Mouse (Mus musculus) stomach, postnatal 0 days (tissue): ENCODE measurements around the gene Foxg1. TPM values are rescaled to one million over a fixed set of nuclear protein-coding genes. Genes with fewer than 3 reads are reported as not detected.

Experiments used
- ATAC-seq: fragments of 200-750 bp; cut with Nextera tagmentation; 2 replicates; pipeline ENCODE4 v1.8.0; 2017; ENCODE audit not compliant: low FRiP score, low TSS enrichment
- DNase-seq: peaks from one replicate; pipeline ENCODE4 v3.0.0-alpha.2; 2016; ENCODE audit warnings: low spot score
- H3K27ac ChIP-seq: fragments of 300-500 bp; sonication (generic); replicated peaks from 2 replicates; pipeline ENCODE4 v1.5.1; 2014; ENCODE audit warnings: mild to moderate bottlenecking, control low read depth
- H3K27me3 ChIP-seq: fragments of 300-500 bp; sonication (generic); 2 replicates; pipeline ENCODE4 v1.6.1; 2014; ENCODE audit warnings: low read length; ENCODE audit not compliant: control insufficient read depth, insufficient read depth
- H3K36me3 ChIP-seq: fragments of 300-500 bp; sonication (generic); 2 replicates; pipeline ENCODE4 v1.6.1; 2014; ENCODE audit warnings: low read length, mixed read lengths; ENCODE audit not compliant: control insufficient read depth, insufficient read depth
- H3K4me1 ChIP-seq: fragments of 300-500 bp; sonication (generic); replicated peaks from 2 replicates; pipeline ENCODE4 v1.6.1; 2014; ENCODE audit warnings: antibody characterized with exemption; ENCODE audit not compliant: control insufficient read depth, insufficient read depth
- H3K4me2 ChIP-seq: fragments of 300-500 bp; sonication (generic); replicated peaks from 2 replicates; pipeline ENCODE4 v1.6.1; 2014; ENCODE audit warnings: low read depth, mild to moderate bottlenecking, control low read depth, moderate library complexity
- H3K4me3 ChIP-seq: fragments of 300-500 bp; sonication (generic); 2 replicates; pipeline ENCODE4 v1.5.1; 2014; ENCODE audit warnings: low read depth, low read length, control low read depth
- H3K9ac ChIP-seq: fragments of 300-500 bp; sonication (generic); 2 replicates; pipeline ENCODE4 v1.6.1; 2014; ENCODE audit warnings: mild to moderate bottlenecking, low read length, control low read depth, mixed read lengths
- H3K9me3 ChIP-seq: fragments of 300-500 bp; sonication (generic); 2 replicates; pipeline ENCODE4 v1.6.1; 2016; ENCODE audit warnings: low read length; ENCODE audit not compliant: control insufficient read depth
- CTCF ChIP-seq: IDR thresholded peaks from 2 replicates; pipeline ENCODE4 v1.5.1; 2016; ENCODE audit warnings: antibody characterized with exemption, low read depth, mild to moderate bottlenecking, moderate library complexity
- EP300 ChIP-seq: optimal IDR thresholded peaks from 2 replicates; pipeline ENCODE3; 2016; ENCODE audit warnings: antibody characterized with exemption
- WGBS: fragments of 180-500 bp; shearing (Covaris S2); extraction: QIAGEN DNeasy Blood & Tissue Kit; methylation state at CpG from one replicate; pipeline ENCODE4 v1.1.7; 2014; 5-methylcytosine and 5-hydroxymethylcytosine counted together
- polyA plus RNA-seq: library from polyadenylated mRNA; unstranded; fragments of >200 nt; fragmentation: Nextera tagmentation; extraction: Ambion mirVana; gene quantifications from 2 replicates; pipeline ENCODE4 v1.2.1, GENCODE M21; 2015

Foxg1 gene
- polyA plus RNA-seq, 1 experiment from 2014 or later = not detected

DNA sequence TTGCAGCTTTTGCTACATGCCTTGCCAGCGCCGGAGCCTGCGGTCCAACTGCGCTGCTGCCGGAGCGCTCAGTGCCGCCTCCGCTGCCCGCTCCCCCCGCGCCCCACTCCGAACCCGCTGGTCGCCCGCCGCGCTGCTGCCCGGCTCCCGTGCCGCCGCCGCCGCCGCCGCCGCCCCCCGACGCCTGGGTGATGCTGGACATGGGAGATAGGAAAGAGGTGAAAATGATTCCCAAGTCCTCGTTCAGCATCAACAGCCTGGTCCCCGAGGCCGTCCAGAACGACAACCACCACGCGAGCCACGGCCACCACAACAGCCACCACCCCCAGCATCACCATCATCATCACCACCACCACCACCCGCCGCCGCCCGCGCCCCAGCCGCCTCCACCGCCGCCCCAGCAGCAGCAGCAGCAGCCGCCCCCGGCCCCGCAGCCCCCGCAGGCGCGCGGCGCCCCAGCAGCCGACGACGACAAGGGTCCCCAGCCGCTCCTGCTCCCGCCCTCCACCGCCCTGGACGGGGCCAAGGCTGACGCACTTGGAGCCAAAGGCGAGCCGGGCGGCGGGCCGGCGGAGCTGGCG, 1.9 kb downstream of the Foxg1 start:
- 0% methylated on average over 34 of the region's 66 CpGs for WGBS
- Histone ChIP-seq H3K9ac (no peak overlapping the region), H3K4me1 (peaks cover 3% of the 10 kb centered on the region; the same call in 1 of the 2 replicates), H3K27ac (no peak overlapping the region), H3K4me2 (peak overlapping the region; percentile 46), H3K9me3 (no peaks in the 10 kb centered on the region), H3K27me3 (peaks cover 40% of the 10 kb centered on the region), H3K4me3 (peak overlapping the region; percentile 17; the same call in 1 of the 2 replicates), H3K36me3 (no peaks in the 10 kb centered on the region)
- DNase-seq (no peak), ATAC-seq (no peak)
- TF ChIP-seq CTCF (no peak), EP300 (no peak)

DNA sequence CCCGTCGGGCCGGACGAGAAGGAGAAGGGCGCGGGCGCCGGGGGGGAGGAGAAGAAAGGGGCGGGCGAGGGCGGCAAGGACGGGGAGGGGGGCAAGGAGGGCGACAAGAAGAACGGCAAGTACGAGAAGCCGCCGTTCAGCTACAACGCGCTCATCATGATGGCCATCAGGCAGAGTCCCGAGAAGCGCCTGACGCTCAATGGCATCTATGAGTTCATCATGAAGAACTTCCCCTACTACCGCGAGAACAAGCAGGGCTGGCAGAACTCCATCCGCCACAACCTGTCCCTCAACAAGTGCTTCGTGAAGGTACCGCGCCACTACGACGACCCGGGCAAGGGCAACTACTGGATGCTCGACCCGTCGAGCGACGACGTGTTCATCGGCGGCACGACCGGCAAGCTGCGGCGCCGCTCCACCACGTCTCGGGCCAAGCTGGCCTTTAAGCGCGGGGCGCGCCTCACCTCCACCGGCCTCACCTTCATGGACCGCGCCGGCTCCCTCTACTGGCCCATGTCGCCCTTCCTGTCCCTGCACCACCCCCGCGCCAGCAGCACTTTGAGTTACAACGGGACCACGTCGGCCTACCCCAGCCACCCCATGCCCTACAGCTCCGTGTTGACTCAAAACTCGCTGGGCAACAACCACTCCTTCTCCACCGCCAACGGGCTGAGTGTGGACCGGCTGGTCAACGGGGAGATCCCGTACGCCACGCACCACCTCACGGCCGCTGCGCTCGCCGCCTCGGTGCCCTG, 2.6 kb downstream of the Foxg1 start, which contains the start of gene Gm43517:
Gm43517 (plus strand) TSS at position 299 of the 755 bp plus-strand sequence.
- DNase-seq = peak; percentile 60

DNA sequence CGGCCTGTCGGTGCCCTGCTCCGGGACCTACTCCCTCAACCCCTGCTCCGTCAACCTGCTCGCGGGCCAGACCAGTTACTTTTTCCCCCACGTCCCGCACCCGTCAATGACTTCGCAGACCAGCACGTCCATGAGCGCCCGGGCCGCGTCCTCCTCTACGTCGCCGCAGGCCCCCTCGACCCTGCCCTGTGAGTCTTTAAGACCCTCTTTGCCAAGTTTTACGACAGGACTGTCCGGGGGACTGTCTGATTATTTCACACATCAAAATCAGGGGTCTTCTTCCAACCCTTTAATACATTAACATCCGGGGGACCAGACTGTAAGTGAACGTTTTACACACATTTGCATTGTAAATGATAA, 3.2 kb downstream of the Foxg1 start:
- ATAC-seq (no peak; the same call in 1 of the 2 replicates), DNase-seq (no peak)
- no peak overlapping the region for H3K4me2 ChIP-seq
- H3K9me3 ChIP-seq = no peaks in the 10 kb centered on the region
- TF ChIP-seq CTCF (no peak), EP300 (no peak)
- H3K9ac ChIP-seq = no peak overlapping the region
- no peak overlapping the region for H3K27ac ChIP-seq
- H3K27me3 ChIP-seq = peaks cover 38% of the 10 kb centered on the region
- no peaks in the 10 kb centered on the region for H3K36me3 ChIP-seq
- peaks cover 3% of the 10 kb centered on the region; the same call in 1 of the 2 replicates for H3K4me1 ChIP-seq
- peak overlapping the region; percentile 17; the same call in 1 of the 2 replicates for H3K4me3 ChIP-seq
- 4% methylated on average over 23 of the region's 23 CpGs for WGBS

More for the DNA sequence above, 2.6 kb downstream of the Foxg1 start, which contains the start of gene Gm43517:
- WGBS = 2% methylated on average over 64 of the region's 75 CpGs
- Histone ChIP-seq H3K9me3 (no peaks in the 10 kb centered on the region), H3K4me3 (peak within 1 kb of the TSS; percentile 35), H3K4me2 (peak within 1 kb of the TSS; percentile 46), H3K27me3 (peaks cover 41% of the 10 kb centered on the region), H3K9ac (no peak within 1 kb of the TSS), H3K27ac (no peak within 1 kb of the TSS), H3K4me1 (peaks cover 3% of the 10 kb centered on the region; the same call in 1 of the 2 replicates), H3K36me3 (no peaks in the 10 kb centered on the region)
- TF ChIP-seq EP300 (no peak), CTCF (peak; percentile 40; the same call in 1 of the 2 replicates)
- peak; percentile 69 for ATAC-seq

- TF ChIP-seq EP300 (no peak), CTCF (no peak)
- Histone ChIP-seq H3K9me3 (no peaks in the 10 kb centered on the region), H3K27ac (no peak overlapping the region), H3K27me3 (peaks cover 42% of the 10 kb centered on the region), H3K36me3 (no peaks in the 10 kb centered on the region), H3K9ac (no peak overlapping the region), H3K4me2 (no peak overlapping the region), H3K4me1 (peaks cover 3% of the 10 kb centered on the region; the same call in 1 of the 2 replicates), H3K4me3 (no peak overlapping the region)
- DNase-seq (no peak), ATAC-seq (no peak)
- WGBS = 20% methylated on average over 10 of the region's 10 CpGs
Measured at GRCm38 (mm10) chr12:49386081-49386805, 3.8 kb downstream of the Foxg1 start.

DNA sequence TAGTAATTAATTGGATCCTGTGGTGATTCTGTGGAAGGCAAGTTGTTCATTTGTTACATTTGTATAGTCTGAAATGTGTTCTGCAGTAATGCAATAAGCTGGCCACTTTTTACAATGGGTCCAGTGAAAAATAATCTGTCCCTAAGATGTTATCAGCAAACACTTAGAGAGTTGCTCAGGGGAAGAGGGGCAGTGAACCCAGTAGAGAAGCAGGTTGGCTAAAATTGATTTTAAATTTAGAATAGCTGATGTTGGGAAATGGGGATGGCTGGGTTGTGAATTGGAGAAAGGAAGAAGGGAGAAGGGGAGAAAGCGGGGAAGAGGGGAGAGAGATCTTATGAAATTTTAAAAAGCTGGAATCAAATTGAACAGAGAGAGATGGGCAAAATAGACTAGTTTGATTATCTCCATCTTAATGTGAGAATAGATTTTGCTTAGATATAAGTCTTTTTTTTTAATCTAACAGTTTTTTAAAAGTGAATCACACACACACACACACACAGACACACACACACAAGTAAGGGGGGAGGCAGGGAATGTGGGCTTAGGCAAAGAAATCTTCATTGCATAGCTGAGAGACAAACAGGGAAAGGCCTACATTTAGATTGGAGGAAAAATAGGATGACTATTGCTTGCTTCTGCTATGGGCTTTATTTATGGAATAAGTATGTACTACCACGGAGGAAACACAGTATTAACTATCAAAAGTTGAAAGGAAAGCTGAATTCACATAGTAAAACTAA, 5.6 kb downstream of the Foxg1 start:
- WGBS = 17% methylated on average over 2 of the region's 2 CpGs
- TF ChIP-seq EP300 = no peak
- no peak for TF ChIP-seq CTCF
- H3K27ac ChIP-seq = no peak overlapping the region

More for the DNA sequence above, 5.6 kb downstream of the Foxg1 start:
- no peaks in the 10 kb centered on the region for H3K36me3 ChIP-seq
- no peak overlapping the region for H3K4me3 ChIP-seq
- no peak overlapping the region for H3K4me2 ChIP-seq
- DNase-seq = no peak
- no peak overlapping the region for H3K9ac ChIP-seq
- peaks cover 3% of the 10 kb centered on the region; the same call in 1 of the 2 replicates for H3K4me1 ChIP-seq
- H3K9me3 ChIP-seq = no peaks in the 10 kb centered on the region
- no peak for ATAC-seq
- H3K27me3 ChIP-seq = peaks cover 44% of the 10 kb centered on the region
